Mouse (Mus musculus): ENCODE data around the gene Mrps25. TPM values are rescaled to one million over a fixed set of nuclear protein-coding genes. Genes with fewer than 3 reads are reported as not detected.

The Mrps25 gene
- polyA plus RNA-seq, 1 experiment from 2014 or later: 88.3 TPM

Other genes starting within 250 kb of the Mrps25 start
- gene Fgd5, start 205.2 kb downstream of the Mrps25 start, polyA plus RNA-seq (2015; fragmentation: Nextera tagmentation; extraction: Ambion mirVana): 17.3 and 17.6 TPM in 2 replicates
- gene Nr2c2, start 92.6 kb downstream of the Mrps25 start, polyA plus RNA-seq (2015; fragmentation: Nextera tagmentation; extraction: Ambion mirVana): 26.7 and 34.5 TPM in 2 replicates
- gene Rbsn, start 30.9 kb upstream of the Mrps25 start, polyA plus RNA-seq (2015; fragmentation: Nextera tagmentation; extraction: Ambion mirVana): 31.2 and 31.6 TPM in 2 replicates
- 1.1 and 1.5 TPM in 2 replicates for gene Trh, start 60.6 kb upstream of the Mrps25 start, polyA plus RNA-seq (2015; fragmentation: Nextera tagmentation; extraction: Ambion mirVana)

Data from neural tube, embryonic 15.5 days (tissue).